Comparison of ENCODE assay signal across 10 mouse cellular contexts in genomic region chr1:181583152-181583551, GRCm38 (mm10). TPM values are rescaled to one million over a fixed set of nuclear protein-coding genes. Genes with fewer than 3 reads are reported as not detected.
DNase-seq lines count a peak whose midpoint lies in the region; ATAC-seq and TF ChIP-seq lines count a peak whose summit lies in the region.
"Had no signal": no experiment of that assay in that cellular context is flagged by ENCODE, and none has a peak within 500 bp of the region (broad histone marks: within the 10 kb centered on the region; RNA-seq: fewer than 3 reads in every experiment).

No protein-coding gene starts in this region.

- H3K36me3 ChIP-seq in forebrain, postnatal 0 days (ENCODE audit: insufficient read depth) = no peaks in the 10 kb centered on the region
- no peaks in the 10 kb centered on the region for H3K36me3 ChIP-seq in forebrain, embryonic 13.5 days (ENCODE audit: poor library complexity, severe bottlenecking)
- H3K36me3 ChIP-seq in midbrain, embryonic 14.5 days (ENCODE audit: control insufficient read depth, insufficient read depth, low read length) = no peaks in the 10 kb centered on the region
- H3K36me3 ChIP-seq in midbrain, embryonic 13.5 days = no peaks in the 10 kb centered on the region
- H3K36me3 ChIP-seq in hindbrain, postnatal 0 days (ENCODE audit: insufficient read depth, low read length) = no peaks in the 10 kb centered on the region
- H3K36me3 ChIP-seq: lung, embryonic 15.5 days; midbrain, embryonic 12.5 days had no signal

- H3K9ac ChIP-seq in forebrain, postnatal 0 days = no peak overlapping the region
- no peak overlapping the region for H3K9ac ChIP-seq in forebrain, embryonic 13.5 days
- no peak overlapping the region for H3K9ac ChIP-seq in midbrain, embryonic 14.5 days (replicated peaks; ENCODE audit: low read length)
- no peak overlapping the region for H3K9ac ChIP-seq in midbrain, embryonic 13.5 days (replicated peaks)
- H3K9ac ChIP-seq in hindbrain, postnatal 0 days (replicated peaks; ENCODE audit: low read length) = no peak overlapping the region
- H3K9ac ChIP-seq: lung, embryonic 15.5 days; midbrain, embryonic 12.5 days had no signal

- no peaks in the 10 kb centered on the region for H3K27me3 ChIP-seq in forebrain, postnatal 0 days (ENCODE audit: insufficient read depth, low read length)
- H3K27me3 ChIP-seq in forebrain, embryonic 13.5 days = no peaks in the 10 kb centered on the region
- H3K27me3 ChIP-seq in midbrain, embryonic 14.5 days (ENCODE audit: control insufficient read depth, insufficient read depth, low read length) = no peaks in the 10 kb centered on the region
- H3K27me3 ChIP-seq in midbrain, embryonic 13.5 days = no peaks in the 10 kb centered on the region
- H3K27me3 ChIP-seq in hindbrain, postnatal 0 days (ENCODE audit: insufficient read depth, low read length) = no peaks in the 10 kb centered on the region
- H3K27me3 ChIP-seq: lung, embryonic 15.5 days; midbrain, embryonic 12.5 days had no signal

- H3K4me2 ChIP-seq in forebrain, postnatal 0 days (ENCODE audit: low read depth) = no peak overlapping the region
- H3K4me2 ChIP-seq in forebrain, embryonic 13.5 days = no peak overlapping the region
- H3K4me2 ChIP-seq in midbrain, embryonic 14.5 days (ENCODE audit: low read length) = no peak overlapping the region
- H3K4me2 ChIP-seq in midbrain, embryonic 13.5 days (replicated peaks) = no peak overlapping the region
- H3K4me2 ChIP-seq in hindbrain, postnatal 0 days (ENCODE audit: low read depth, low read length) = 0 out of 2 replicates have a peak overlapping the region, but pooled peaks have one; percentile 19
- H3K4me2 ChIP-seq: lung, embryonic 15.5 days; midbrain, embryonic 12.5 days had no signal

- H3K27ac ChIP-seq in forebrain, postnatal 0 days (ENCODE audit: low read depth, low read length) = no peak overlapping the region
- no peak overlapping the region for H3K27ac ChIP-seq in forebrain, embryonic 13.5 days
- no peak overlapping the region for H3K27ac ChIP-seq in midbrain, embryonic 14.5 days (replicated peaks; ENCODE audit: low read depth, low read length)
- H3K27ac ChIP-seq in midbrain, embryonic 13.5 days = no peak overlapping the region
- H3K27ac ChIP-seq in hindbrain, postnatal 0 days = no peak overlapping the region
- H3K27ac ChIP-seq: lung, embryonic 15.5 days; midbrain, embryonic 12.5 days had no signal

- TF ChIP-seq CTCF in forebrain, postnatal 0 days (IDR thresholded peaks at IDR 0.05; ENCODE audit: low read depth) = no peak
- TF ChIP-seq CTCF in hindbrain, postnatal 0 days (IDR thresholded peaks at IDR 0.05; ENCODE audit: low read depth) = no peak

- peak; percentile 22 for DNase-seq in forebrain, postnatal 0 days
- DNase-seq in midbrain, embryonic 14.5 days = peak; percentile 58
- peak; percentile 6 for DNase-seq in brain, adult 2 months (ENCODE audit: low read depth, low spot score)
- DNase-seq in hindbrain, postnatal 0 days (ENCODE audit: low spot score) = peak; percentile 61

- WGBS in forebrain, postnatal 0 days = 63% methylated on average over 8 of the region's 8 CpGs
- 74% methylated on average over 8 of the region's 8 CpGs for WGBS in forebrain, embryonic 13.5 days
- 61% methylated on average over 8 of the region's 8 CpGs for WGBS in midbrain, embryonic 14.5 days
- WGBS in midbrain, embryonic 13.5 days = 64% methylated on average over 8 of the region's 8 CpGs
- WGBS in hindbrain, postnatal 0 days = 58% methylated on average over 8 of the region's 8 CpGs

- H3K4me1 ChIP-seq in forebrain, postnatal 0 days (ENCODE audit: insufficient read depth) = no peaks in the 10 kb centered on the region
- no peaks in the 10 kb centered on the region for H3K4me1 ChIP-seq in forebrain, embryonic 13.5 days
- no peaks in the 10 kb centered on the region for H3K4me1 ChIP-seq in midbrain, embryonic 14.5 days (ENCODE audit: control insufficient read depth, insufficient read depth, low read length)
- 0 out of 2 replicates have a peak, but pooled peaks cover 4% of the 10 kb centered on the region for H3K4me1 ChIP-seq in midbrain, embryonic 13.5 days (replicated peaks)
- no peaks in the 10 kb centered on the region for H3K4me1 ChIP-seq in hindbrain, postnatal 0 days (ENCODE audit: insufficient read depth, low read length)
- H3K4me1 ChIP-seq: lung, embryonic 15.5 days; midbrain, embryonic 12.5 days had no signal

- no peak overlapping the region for H3K4me3 ChIP-seq in forebrain, postnatal 0 days (ENCODE audit: low read depth, low read length)
- no peak overlapping the region for H3K4me3 ChIP-seq in forebrain, embryonic 13.5 days
- H3K4me3 ChIP-seq in midbrain, embryonic 14.5 days (replicated peaks; ENCODE audit: low read depth, low read length) = no peak overlapping the region
- H3K4me3 ChIP-seq in midbrain, embryonic 13.5 days (replicated peaks) = no peak overlapping the region
- H3K4me3 ChIP-seq in hindbrain, postnatal 0 days (ENCODE audit: low read length) = no peak overlapping the region
- H3K4me3 ChIP-seq: lung, embryonic 15.5 days; midbrain, embryonic 12.5 days had no signal

- ATAC-seq in forebrain, postnatal 0 days = peak; percentile 64; the same call in 1 of the 2 replicates
- ATAC-seq in forebrain, embryonic 13.5 days = no peak
- ATAC-seq in midbrain, embryonic 14.5 days (ENCODE audit: low FRiP score, low TSS enrichment) = no peak
- ATAC-seq in midbrain, embryonic 13.5 days = no peak
- ATAC-seq in hindbrain, postnatal 0 days = peak; percentile 79; the same call in 1 of the 2 replicates
- no peak for ATAC-seq in inflammation-experienced regulatory T-cells, adult 6 months

- H3K9me3 ChIP-seq in forebrain, postnatal 0 days (ENCODE audit: low read length) = no peaks in the 10 kb centered on the region
- no peaks in the 10 kb centered on the region for H3K9me3 ChIP-seq in forebrain, embryonic 13.5 days (replicated peaks)
- H3K9me3 ChIP-seq in midbrain, embryonic 14.5 days (ENCODE audit: control insufficient read depth, low read length) = no peaks in the 10 kb centered on the region
- H3K9me3 ChIP-seq in midbrain, embryonic 13.5 days = no peaks in the 10 kb centered on the region
- no peaks in the 10 kb centered on the region for H3K9me3 ChIP-seq in hindbrain, postnatal 0 days (ENCODE audit: low read length)
- H3K9me3 ChIP-seq: lung, embryonic 15.5 days; midbrain, embryonic 12.5 days had no signal

RNA-seq across cellular contexts. Expression of gene Dnah14, which starts 6.8 kb away (rescaled TPM):
- total RNA-seq in forebrain, postnatal 0 days (2014; rRNA removed) = 0.10 and 0.69 TPM in 2 replicates
- polyA plus RNA-seq in forebrain, postnatal 0 days (2015; fragmentation: Nextera tagmentation; extraction: Ambion mirVana) = 0.24 and 0.68 TPM in 2 replicates
- polyA plus RNA-seq in forebrain, embryonic 13.5 days (2015; fragmentation: Nextera tagmentation; extraction: Ambion mirVana) = 1.4 and 2.0 TPM in 2 replicates
- polyA plus RNA-seq in midbrain, embryonic 14.5 days (2014; fragmentation: Nextera tagmentation; extraction: Ambion mirVana) = 0.70 and 0.93 TPM in 2 replicates
- polyA plus RNA-seq in midbrain, embryonic 13.5 days (2015; fragmentation: Nextera tagmentation; extraction: Ambion mirVana) = 0.73 and 0.82 TPM in 2 replicates
- 0.05 and 0.18 TPM in 2 replicates for total RNA-seq in hindbrain, postnatal 0 days (2014; rRNA removed)
- 0.80 and 1.5 TPM in 2 replicates for polyA plus RNA-seq in hindbrain, postnatal 0 days (2015; fragmentation: Nextera tagmentation; extraction: Ambion mirVana)
- 1 to 10 TPM; 3.0 to 5.2 (median 3.1) TPM for polyA plus RNA-seq in inflammation-experienced regulatory T-cells, adult 6 months (2017; shearing (Covaris generic))
- polyA plus RNA-seq: small intestine, adult 2 months had no signal

Comparison
In these comparisons a context has a peak if more than half of its experiments do, and no peak if none do; other contexts are left out.
1. ATAC-seq: peak in forebrain, postnatal 0 days (single experiment) and hindbrain, postnatal 0 days (single experiment); none in forebrain, embryonic 13.5 days (single experiment), midbrain, embryonic 14.5 days (single experiment), midbrain, embryonic 13.5 days (single experiment) and inflammation-experienced regulatory T-cells, adult 6 months (single experiment).
2. DNase-seq: peak in every context shown above with its lines; median percentile 61 in hindbrain, postnatal 0 days; 58 in midbrain, embryonic 14.5 days; 22 in forebrain, postnatal 0 days; 6 in brain, adult 2 months.